Mouse (Mus musculus) kidney, postnatal 0 days (tissue): ENCODE measurements around the gene Atp10b. TPM values are rescaled to one million over a fixed set of nuclear protein-coding genes. Genes with fewer than 3 reads are reported as not detected.
"Not testable (repeated sequence)": the region's sequence is repeated elsewhere in the genome, so short reads cannot be mapped to it uniquely, and the experiment has no call there.

Experiments used
- ATAC-seq: fragments of 200-750 bp; cut with Nextera tagmentation; replicated peaks from 2 replicates; pipeline ENCODE4 v1.8.0; 2017; ENCODE audit warnings: low read depth, moderate number of reproducible peaks, moderate TSS enrichment, moderate library complexity; ENCODE audit not compliant: low FRiP score
- DNase-seq: peaks from one replicate; pipeline ENCODE4 v3.0.0-alpha.2; 2016; ENCODE audit warnings: low spot score
- H3K27ac ChIP-seq: fragments of 300-500 bp; sonication (generic); 2 replicates; pipeline ENCODE4 v1.5.1; 2014; ENCODE audit warnings: mild to moderate bottlenecking
- H3K27me3 ChIP-seq: fragments of 300-500 bp; sonication (generic); 2 replicates; pipeline ENCODE4 v1.6.1; 2014; ENCODE audit warnings: low read length, mixed read lengths; ENCODE audit not compliant: insufficient read depth
- H3K36me3 ChIP-seq: fragments of 300-500 bp; sonication (generic); 2 replicates; pipeline ENCODE4 v1.6.1; 2014; ENCODE audit warnings: low read length, mixed read lengths; ENCODE audit not compliant: insufficient read depth
- H3K4me1 ChIP-seq: fragments of 300-500 bp; sonication (generic); replicated peaks from 2 replicates; pipeline ENCODE4 v1.6.1; 2014; ENCODE audit warnings: antibody characterized with exemption, low read length, mixed read lengths; ENCODE audit not compliant: insufficient read depth
- H3K4me2 ChIP-seq: fragments of 300-500 bp; sonication (generic); 2 replicates; pipeline ENCODE4 v1.6.1; 2014; ENCODE audit warnings: mild to moderate bottlenecking, low read length, moderate library complexity, mixed read lengths
- H3K4me3 ChIP-seq: fragments of 300-500 bp; sonication (generic); replicated peaks from 2 replicates; pipeline ENCODE4 v1.5.1; 2014; ENCODE audit warnings: low read depth, low read length
- H3K9ac ChIP-seq: fragments of 300-500 bp; sonication (generic); 2 replicates; pipeline ENCODE4 v1.6.1; 2014; ENCODE audit warnings: low read depth, low read length
- H3K9me3 ChIP-seq: fragments of 300-500 bp; sonication (generic); replicated peaks from 2 replicates; pipeline ENCODE4 v1.6.1; 2016; ENCODE audit warnings: low read length, inconsistent platforms, mixed read lengths
- CTCF ChIP-seq: IDR thresholded peaks from 2 replicates; pipeline ENCODE4 v1.5.1; 2016; ENCODE audit warnings: antibody characterized with exemption, low read depth, mild to moderate bottlenecking, moderate library complexity
- WGBS: fragments of 180-500 bp; shearing (Covaris S2); extraction: QIAGEN DNeasy Blood & Tissue Kit; methylation state at CpG from one replicate; pipeline ENCODE4 v1.1.7; 2014; 5-methylcytosine and 5-hydroxymethylcytosine counted together
- polyA plus RNA-seq: library from polyadenylated mRNA; unstranded; fragments of >200 nt; fragmentation: Nextera tagmentation; extraction: Ambion mirVana; gene quantifications from 2 replicates; pipeline ENCODE4 v1.2.1, GENCODE M21; 2015

Atp10b gene
- polyA plus RNA-seq = 0.87 and 1.0 TPM in 2 replicates

DNA sequence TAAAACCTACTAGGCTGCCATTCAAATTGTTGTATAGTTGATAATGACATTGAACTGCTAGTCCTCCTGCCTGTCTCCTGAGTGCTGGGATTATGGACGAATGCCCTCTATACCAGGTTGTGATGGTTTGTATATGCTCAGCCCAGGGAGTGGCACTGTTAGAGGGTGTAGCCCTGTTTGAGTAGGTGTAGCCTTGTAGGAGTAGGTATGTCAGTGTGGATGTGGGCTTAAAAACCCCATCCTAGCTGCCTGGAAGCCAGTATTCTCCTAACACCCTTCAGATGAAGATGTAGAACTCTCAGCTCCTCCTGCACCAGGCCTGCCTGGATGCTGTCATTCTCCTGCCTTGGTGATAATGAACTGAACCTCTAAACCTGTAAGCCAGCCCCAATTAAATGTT, at the start of gene Atp10b:
Atp10b (plus strand) TSS at position 301 of the 400 bp plus-strand sequence.
- Histone ChIP-seq H3K36me3 (no peaks in the 10 kb centered on the region), H3K9me3 (no peaks in the 10 kb centered on the region), H3K4me1 (no peaks in the 10 kb centered on the region), H3K4me2 (no peak within 1 kb of the TSS), H3K27ac (no peak within 1 kb of the TSS), H3K27me3 (no peaks in the 10 kb centered on the region), H3K9ac (no peak within 1 kb of the TSS), H3K4me3 (no peak within 1 kb of the TSS)
- ATAC-seq = no peak
- no peak for DNase-seq
- WGBS = 79% methylated on average over 1 of the region's 1 CpGs
- TF ChIP-seq CTCF = no peak

DNA sequence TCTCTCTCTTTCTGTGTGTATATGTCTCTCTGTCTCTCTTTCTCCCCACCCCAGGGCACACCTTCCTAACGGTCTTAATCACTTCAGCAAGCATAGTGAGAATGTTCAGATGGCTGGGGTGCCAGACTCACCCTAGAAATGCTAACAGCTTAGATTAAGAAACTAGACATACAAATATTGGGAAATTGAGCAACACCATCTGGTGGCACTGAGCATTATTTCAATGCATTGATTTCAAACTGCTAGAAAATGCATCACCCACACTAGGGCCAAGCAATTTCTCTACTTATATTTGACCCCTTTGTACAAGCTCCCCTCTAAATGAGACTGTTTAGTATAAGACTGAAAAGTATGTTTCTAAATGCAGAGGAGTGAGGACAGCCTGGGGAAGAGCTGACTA, 48.3 kb upstream of the Atp10b start:
- H3K36me3 ChIP-seq = no peaks in the 10 kb centered on the region
- no peak overlapping the region for H3K27ac ChIP-seq
- H3K4me3 ChIP-seq = no peak overlapping the region
- no peaks in the 10 kb centered on the region for H3K4me1 ChIP-seq
- WGBS = 77% methylated on average over 1 of the region's 1 CpGs
- no peak overlapping the region for H3K9ac ChIP-seq
- no peak for DNase-seq
- no peak overlapping the region for H3K4me2 ChIP-seq
- no peaks in the 10 kb centered on the region for H3K27me3 ChIP-seq
- H3K9me3 ChIP-seq = no peaks in the 10 kb centered on the region
- TF ChIP-seq CTCF = 0 out of 2 replicates have a peak, but pooled peaks have one; percentile 3
- no peak for ATAC-seq

DNA sequence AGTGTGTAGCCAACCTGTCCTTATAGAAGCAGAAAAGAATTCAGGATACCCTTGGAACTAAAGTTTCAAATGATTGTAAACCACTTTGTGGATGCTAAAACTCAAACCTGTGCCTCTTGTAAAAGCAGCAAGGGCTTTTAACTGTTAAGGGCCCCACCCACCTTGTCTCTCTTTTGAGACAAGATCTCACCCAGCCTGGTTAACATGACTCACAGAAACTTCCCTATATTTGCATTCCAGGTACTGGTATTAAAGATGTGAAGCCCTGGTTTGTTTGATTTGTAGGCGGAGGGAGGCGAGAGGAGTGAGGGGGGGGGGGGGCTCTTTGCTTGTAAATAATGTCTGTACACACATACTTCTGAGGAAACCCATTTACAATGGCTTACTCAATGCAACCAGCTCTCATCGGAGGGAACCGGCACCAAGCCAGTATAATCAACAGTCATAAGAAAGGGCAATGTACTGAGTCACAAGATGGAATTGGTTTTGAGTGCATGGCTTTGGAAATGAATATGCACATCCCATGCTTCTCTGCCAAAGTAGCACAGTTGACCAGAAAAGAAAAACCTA, 23.7 kb upstream of the Atp10b start:
- H3K36me3 ChIP-seq = no peaks in the 10 kb centered on the region
- no peak overlapping the region for H3K9ac ChIP-seq
- H3K27ac ChIP-seq = no peak overlapping the region
- no peaks in the 10 kb centered on the region for H3K9me3 ChIP-seq
- no peak for ATAC-seq
- TF ChIP-seq CTCF = no peak
- no peaks in the 10 kb centered on the region for H3K27me3 ChIP-seq
- no peak for DNase-seq
- H3K4me2 ChIP-seq = no peak overlapping the region
- no peak overlapping the region for H3K4me3 ChIP-seq
- 73% methylated on average over 4 of the region's 4 CpGs for WGBS
- no peaks in the 10 kb centered on the region for H3K4me1 ChIP-seq

DNA sequence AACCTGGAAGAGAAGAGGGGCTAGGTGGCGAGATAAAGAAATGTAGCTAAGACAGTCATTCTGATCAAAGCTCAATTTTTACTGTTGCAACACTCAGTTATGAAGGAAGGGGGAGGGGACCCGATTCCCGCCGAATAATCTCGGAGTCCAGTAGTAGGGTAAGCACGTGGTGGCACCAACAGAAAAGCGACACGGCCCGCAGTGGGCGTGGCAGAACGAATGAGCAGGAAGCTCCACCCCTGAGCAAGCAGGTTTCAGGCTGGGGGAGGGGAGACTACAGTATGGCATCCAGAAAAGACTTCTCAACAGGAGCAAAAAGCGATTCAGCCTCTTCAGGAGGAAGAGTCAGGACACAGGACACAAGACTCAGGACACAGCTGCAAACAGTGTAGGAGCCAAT, 23.1 kb upstream of the Atp10b start:
- H3K4me2 ChIP-seq, H3K9me3 ChIP-seq, DNase-seq, H3K27me3 ChIP-seq, H3K36me3 ChIP-seq, H3K9ac ChIP-seq, ATAC-seq, H3K27ac ChIP-seq, H3K4me3 ChIP-seq, H3K4me1 ChIP-seq: not testable (repeated sequence)
- 84% methylated on average over 11 of the region's 12 CpGs for WGBS

DNA sequence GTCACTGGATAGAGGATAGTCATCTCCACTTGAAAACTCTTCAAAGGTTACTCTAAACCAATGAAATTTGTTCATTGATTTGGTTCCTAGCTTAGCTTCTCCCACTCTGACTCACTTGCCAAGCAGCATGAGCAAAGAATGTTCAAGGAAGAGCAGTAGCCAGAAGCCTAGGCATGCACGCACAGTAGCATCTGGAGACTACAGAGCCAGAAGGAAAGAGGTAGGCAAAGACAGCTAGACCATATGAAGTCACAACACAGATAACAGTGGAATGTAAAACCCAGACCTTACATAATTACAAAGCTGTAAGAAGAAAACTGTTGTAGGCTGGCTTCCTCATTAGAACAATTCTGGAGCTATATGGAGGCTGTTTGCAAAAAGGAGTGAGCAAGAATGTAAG, 8.4 kb upstream of the Atp10b start:
- Histone ChIP-seq H3K4me3 (no peak overlapping the region), H3K27ac (no peak overlapping the region), H3K9ac (no peak overlapping the region), H3K36me3 (no peaks in the 10 kb centered on the region), H3K4me1 (no peaks in the 10 kb centered on the region), H3K4me2 (no peak overlapping the region), H3K27me3 (no peaks in the 10 kb centered on the region), H3K9me3 (no peaks in the 10 kb centered on the region)
- TF ChIP-seq CTCF = no peak
- no peak for DNase-seq
- no peak for ATAC-seq
- WGBS = 100% methylated on average over 1 of the region's 1 CpGs

DNA sequence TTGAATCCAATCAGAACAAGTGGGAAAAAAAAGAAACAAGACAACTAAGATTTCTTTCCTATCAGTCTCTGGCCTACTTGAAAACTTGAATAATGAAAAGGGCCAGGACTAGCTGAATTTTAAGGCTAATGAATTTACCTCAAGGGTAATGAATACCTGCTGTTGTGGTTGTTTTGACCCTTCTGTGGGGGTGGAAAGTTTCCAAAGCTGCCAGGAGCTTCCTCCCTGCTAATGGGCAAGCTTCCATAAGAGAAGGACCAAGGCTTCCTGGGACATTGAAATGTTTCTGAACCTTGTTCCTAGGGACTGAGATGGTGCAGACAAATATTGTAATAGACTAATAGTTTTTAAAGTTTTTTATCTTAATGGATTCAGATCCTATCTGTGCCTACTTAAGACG, 6.9 kb upstream of the Atp10b start:
- TF ChIP-seq CTCF = no peak
- H3K36me3 ChIP-seq = no peaks in the 10 kb centered on the region
- no peaks in the 10 kb centered on the region for H3K9me3 ChIP-seq
- DNase-seq (no peak), ATAC-seq (no peak)
- no peaks in the 10 kb centered on the region for H3K4me1 ChIP-seq
- H3K4me3 ChIP-seq = no peak overlapping the region
- no peaks in the 10 kb centered on the region for H3K27me3 ChIP-seq
- 73% methylated on average over 1 of the region's 1 CpGs for WGBS
- no peak overlapping the region for H3K9ac ChIP-seq
- no peak overlapping the region for H3K4me2 ChIP-seq
- H3K27ac ChIP-seq = no peak overlapping the region

DNA sequence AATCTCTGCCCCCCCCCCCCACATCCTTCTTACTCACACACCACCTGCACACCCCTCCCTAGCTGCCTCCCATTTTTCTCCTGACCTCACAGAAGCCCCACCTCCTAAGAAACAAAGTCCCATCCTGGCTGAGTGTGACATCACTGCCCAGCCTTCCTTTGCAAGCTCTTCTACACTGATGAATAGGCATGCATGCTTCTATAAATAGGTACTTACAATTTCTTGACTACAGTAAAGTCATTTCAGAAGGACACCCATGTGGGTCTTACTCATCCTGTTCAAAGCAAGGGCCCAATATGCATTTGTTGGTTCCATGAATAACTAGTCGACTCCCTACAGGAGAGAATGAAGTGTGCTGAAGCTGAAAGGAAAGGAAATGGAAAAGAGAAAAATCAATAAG, 5.5 kb upstream of the Atp10b start:
- Histone ChIP-seq H3K4me2 (no peak overlapping the region), H3K27ac (no peak overlapping the region), H3K4me1 (no peaks in the 10 kb centered on the region), H3K4me3 (no peak overlapping the region), H3K36me3 (no peaks in the 10 kb centered on the region), H3K9ac (no peak overlapping the region), H3K27me3 (no peaks in the 10 kb centered on the region), H3K9me3 (no peaks in the 10 kb centered on the region)
- ATAC-seq (no peak), DNase-seq (no peak)
- no peak for TF ChIP-seq CTCF
- WGBS = 90% methylated on average over 1 of the region's 1 CpGs

DNA sequence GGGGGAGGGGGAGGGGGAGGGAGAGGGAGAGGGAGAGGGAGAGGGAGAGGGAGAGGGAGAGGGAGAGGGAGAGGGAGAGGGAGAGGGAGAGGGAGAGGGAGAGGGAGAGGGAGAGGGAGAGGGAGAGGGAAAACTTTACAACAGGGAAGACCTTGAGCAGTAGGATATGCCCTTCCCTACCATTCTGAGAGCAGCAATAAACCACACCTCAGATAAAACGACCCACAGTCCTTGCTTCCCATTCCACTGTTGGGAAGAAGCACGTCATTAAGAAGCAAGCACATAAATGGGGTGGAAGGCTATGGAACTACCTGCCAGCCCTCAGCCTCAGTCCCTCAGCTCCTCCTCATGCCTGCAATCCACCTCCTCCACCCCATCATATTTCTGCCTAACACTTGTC, 4.8 kb upstream of the Atp10b start:
- not testable (repeated sequence) for H3K27me3 ChIP-seq, ATAC-seq, H3K36me3 ChIP-seq, H3K4me3 ChIP-seq, H3K4me2 ChIP-seq, H3K27ac ChIP-seq, H3K9me3 ChIP-seq, H3K9ac ChIP-seq, H3K4me1 ChIP-seq, DNase-seq
- 31% methylated on average over 2 of the region's 2 CpGs for WGBS
